Mouse (Mus musculus) lung, adult 2 months (tissue): ENCODE measurements around the gene Kdm8.

ENCODE experiments used
- CTCF ChIP-seq: fragments of 200-500 bp; IDR thresholded peaks from 2 replicates; pipeline ENCODE4 v1.5.1; 2011; ENCODE audit warnings: mild to moderate bottlenecking, low read length, control low read depth; ENCODE audit not compliant: insufficient read depth
- POLR2A ChIP-seq: fragments of 200-500 bp; IDR thresholded peaks from 2 replicates; pipeline ENCODE4 v1.6.1; 2011; ENCODE audit warnings: low read depth, mild to moderate bottlenecking, control low read depth, low read length, borderline replicate concordance; ENCODE audit errors: extremely low read depth

GRCm38 (mm10) chr7:125484791-125485190, 40.3 kb downstream of the Kdm8 start:
- TF ChIP-seq CTCF (no peak), POLR2A (no peak)
